In genomic region chr2:167271121-167271521, GRCm38 (mm10) we compare ENCODE assay signal across 10 mouse cellular contexts. TPM values are rescaled to one million over a fixed set of nuclear protein-coding genes. Genes with fewer than 3 reads are reported as not detected.
DNase-seq lines count a peak whose midpoint lies in the region; ATAC-seq and TF ChIP-seq lines count a peak whose summit lies in the region.
"Had no signal": no experiment of that assay in that cellular context is flagged by ENCODE, and none has a peak within 500 bp of the region (broad histone marks: within the 10 kb centered on the region; RNA-seq: fewer than 3 reads in every experiment).

No protein-coding gene starts in this region.

- no peak for TF ChIP-seq POLR2A in CH12.LX (IDR thresholded peaks at IDR 0.05; ENCODE audit: low read depth, low read length)

- no peaks in the 10 kb centered on the region for H3K4me1 ChIP-seq in kidney, embryonic 15.5 days
- peaks cover 7 to 23% of the 10 kb centered on the region in 2 experiments for H3K4me1 ChIP-seq in CH12.LX (ENCODE audit: control insufficient read depth in 1 of 2, insufficient read depth in 2 of 2)
- H3K4me1 ChIP-seq: liver, embryonic 15.5 days had no signal

- no peak overlapping the region for H3K9ac ChIP-seq in kidney, embryonic 15.5 days
- H3K9ac ChIP-seq in CH12.LX (ENCODE audit: insufficient read depth, low read depth): no peak overlapping the region
- H3K9ac ChIP-seq: liver, embryonic 15.5 days had no signal

- H3K4me3 ChIP-seq in kidney, embryonic 15.5 days (replicated peaks): no peak overlapping the region
- H3K4me3 ChIP-seq in CH12.LX (replicated peaks in 1 of 3; ENCODE audit: low read depth in 2 of 3, low read length in 2 of 3, poor library complexity in 1 of 3): no peak overlapping the region
- H3K4me3 ChIP-seq: liver, embryonic 15.5 days had no signal

- peak; percentile 4 to 14 for DNase-seq in kidney, postnatal 4 days
- DNase-seq in CH12.LX (ENCODE audit: extremely low read depth): peak; percentile 57
- peak; percentile 49 for DNase-seq in fibroblast of lung, adult 2 months (ENCODE audit: low read depth)
- DNase-seq in ovary, postnatal 10 days (ENCODE audit: low spot score): peak; percentile 0
- no peak for DNase-seq in adipocyte (ENCODE audit: low spot score)
- DNase-seq in embryo, embryonic 9.5 days (ENCODE audit: extremely low spot score): no peak
- DNase-seq: embryo, embryonic 11 days had no signal

- no peak for ATAC-seq in kidney, embryonic 15.5 days (replicated peaks; ENCODE audit: low FRiP score)
- ATAC-seq: midbrain, embryonic 16.5 days had no signal

- H3K27me3 ChIP-seq in kidney, embryonic 15.5 days: no peaks in the 10 kb centered on the region
- no peaks in the 10 kb centered on the region for H3K27me3 ChIP-seq in CH12.LX (replicated peaks)
- H3K27me3 ChIP-seq: liver, embryonic 15.5 days had no signal

- no peak overlapping the region for H3K27ac ChIP-seq in kidney, embryonic 15.5 days
- H3K27ac ChIP-seq in CH12.LX (ENCODE audit: insufficient read depth, low read depth): no peak overlapping the region
- H3K27ac ChIP-seq: liver, embryonic 15.5 days had no signal

- dilution Hi-C loops in CH12.LX (cut with MboI; ENCODE audit: extremely low pct_ligation_motif_present, extremely low pct_unique_long_range_greater_than_20kb, low sequenced_read_pairs): no loop called here

- H3K79me2 ChIP-seq in CH12.LX (replicated peaks; ENCODE audit: control insufficient read depth, extremely low read depth, insufficient read depth, poor library complexity, severe bottlenecking): no peaks in the 10 kb centered on the region

- no peak for TF ChIP-seq CTCF in CH12.LX (conservative IDR thresholded peaks at IDR 0.05 in 1 of 2, IDR thresholded peaks at IDR 0.05 in 1 of 2; ENCODE audit: low read depth in 2 of 2, low read length in 2 of 2)

- TF ChIP-seq EP300 in CH12.LX (IDR thresholded peaks at IDR 0.05; ENCODE audit: low read length): no peak

- in situ Hi-C loops in CH12.LX (cut with MboI; ENCODE audit: low pct_ligation_motif_present, low pct_unique_long_range_greater_than_20kb, low sequenced_read_pairs): no loop called here

- WGBS in kidney, embryonic 15.5 days: 79% methylated on average over 9 of the region's 9 CpGs

- no peak overlapping the region for H3K4me2 ChIP-seq in kidney, embryonic 15.5 days
- H3K4me2 ChIP-seq in CH12.LX (ENCODE audit: insufficient read depth, low read depth, poor library complexity, severe bottlenecking): no peak overlapping the region
- H3K4me2 ChIP-seq: liver, embryonic 15.5 days had no signal

- TF ChIP-seq RAD21 in CH12.LX (IDR thresholded peaks at IDR 0.05; ENCODE audit: low read depth, low read length): no peak

- no peaks in the 10 kb centered on the region for H3K36me3 ChIP-seq in kidney, embryonic 15.5 days
- H3K36me3 ChIP-seq in CH12.LX (replicated peaks in 1 of 2; ENCODE audit: control insufficient read depth in 1 of 2, insufficient read depth in 1 of 2, low read length in 1 of 2): no peaks in the 10 kb centered on the region
- H3K36me3 ChIP-seq: liver, embryonic 15.5 days had no signal

- H3K9me3 ChIP-seq in kidney, embryonic 15.5 days (replicated peaks): no peaks in the 10 kb centered on the region
- H3K9me3 ChIP-seq in CH12.LX (replicated peaks; ENCODE audit: low read length): no peaks in the 10 kb centered on the region
- H3K9me3 ChIP-seq: liver, embryonic 15.5 days had no signal

TF ChIP-seq in CH12.LX, 34 proteins besides CTCF, POLR2A, EP300 and RAD21:
- TF ChIP-seq ETS1 (conservative IDR thresholded peaks at IDR 0.05; ENCODE audit: low read depth, low read length) (0 out of 2 replicates have a peak, but pooled peaks have one; percentile 14), CHD2 (IDR thresholded peaks at IDR 0.05; ENCODE audit: low read length) (no peak), RCOR1 (conservative IDR thresholded peaks at IDR 0.05; ENCODE audit: low read depth, low read length) (no peak), KAT2A (IDR thresholded peaks at IDR 0.05; ENCODE audit: insufficient replicate concordance, low read length) (no peak), BHLHE40 (IDR thresholded peaks at IDR 0.05; ENCODE audit: low read depth, low read length) (peak; percentile 92), MAX (IDR thresholded peaks at IDR 0.05; ENCODE audit: low read length) (peak; percentile 85; the same call in 1 of the 2 replicates), SMC3 (IDR thresholded peaks at IDR 0.05; ENCODE audit: low read depth, low read length) (no peak), MYC (IDR thresholded peaks at IDR 0.05; ENCODE audit: low read depth, low read length) (peak; percentile 88)

RNA-seq across cellular contexts. Expression of gene Ptgis, which starts 30.7 kb away (rescaled TPM):
- polyA plus RNA-seq in kidney, embryonic 15.5 days (2015; fragmentation: Nextera tagmentation; extraction: Ambion mirVana): 18.7 and 21.1 TPM in 2 replicates
- total RNA-seq in CH12.LX (2012; rRNA removed): 7.0 and 7.7 TPM in 2 replicates
- 12.2 and 13.4 TPM in 2 replicates for total RNA-seq in CH12.LX (2014; rRNA removed)
- 15.9 and 19.1 TPM in 2 replicates for polyA plus RNA-seq in CH12.LX (2012; ENCODE audit: insufficient read length, low read depth)

Comparison
In these comparisons a context has a peak if more than half of its experiments do, and no peak if none do; other contexts are left out.
1. DNase-seq: peak in kidney, postnatal 4 days (2 of 2), CH12.LX (single experiment), fibroblast of lung, adult 2 months (single experiment) and ovary, postnatal 10 days (single experiment); none in adipocyte (single experiment) and embryo, embryonic 9.5 days (single experiment).